Mouse (Mus musculus): ENCODE data around the gene Cntnap5a. TPM values are rescaled to one million over a fixed set of nuclear protein-coding genes. Genes with fewer than 3 reads are reported as not detected.

Cntnap5a gene
- total and polyA plus RNA-seq, 2 experiments from 2014 or later = 1.3 to 14.8 TPM

- Histone ChIP-seq H3K4me3 (ENCODE audit: low read depth, low read length) (no peak overlapping the region), H3K36me3 (ENCODE audit: insufficient read depth) (no peaks in the 10 kb centered on the region), H3K4me2 (ENCODE audit: low read depth) (no peak overlapping the region), H3K27ac (ENCODE audit: low read depth, low read length) (no peak overlapping the region), H3K27me3 (ENCODE audit: insufficient read depth, low read length) (no peaks in the 10 kb centered on the region), H3K4me1 (ENCODE audit: insufficient read depth) (no peaks in the 10 kb centered on the region), H3K9ac (no peak overlapping the region), H3K9me3 (ENCODE audit: low read length) (no peaks in the 10 kb centered on the region)
- DNase-seq = no peak
- WGBS = 84% methylated on average over 4 of the region's 4 CpGs
- no peak for TF ChIP-seq CTCF (IDR thresholded peaks at IDR 0.05; ENCODE audit: low read depth)
- ATAC-seq = no peak
These were observed 893.6 kb downstream of the Cntnap5a start for GRCm38 (mm10) chr1:116577969-116578666.

GRCm38 (mm10) chr1:116616272-116616671, 931.7 kb downstream of the Cntnap5a start:
- H3K27me3 ChIP-seq (ENCODE audit: insufficient read depth, low read length) = no peaks in the 10 kb centered on the region
- DNase-seq (no peak), ATAC-seq (no peak)
- no peak overlapping the region for H3K4me2 ChIP-seq (ENCODE audit: low read depth)
- no peaks in the 10 kb centered on the region for H3K36me3 ChIP-seq (ENCODE audit: insufficient read depth)
- no peak overlapping the region for H3K27ac ChIP-seq (ENCODE audit: low read depth, low read length)
- H3K9me3 ChIP-seq (ENCODE audit: low read length) = no peaks in the 10 kb centered on the region
- TF ChIP-seq CTCF (IDR thresholded peaks at IDR 0.05; ENCODE audit: low read depth) = no peak
- no peak overlapping the region for H3K4me3 ChIP-seq (ENCODE audit: low read depth, low read length)
- no peak overlapping the region for H3K9ac ChIP-seq
- no peaks in the 10 kb centered on the region for H3K4me1 ChIP-seq (ENCODE audit: insufficient read depth)

Small RNA genes lying within 50 kb of the gene (microRNA-seq; reads per million reads assigned to microRNA genes)
- gene Gm23393 = 0 reads per million in 2 experiments
